Mouse (Mus musculus) cerebellum, adult 9-11 months (tissue): ENCODE data around the gene AU022751.
A peak's percentile ranks its signal among the peaks of the same experiment; 100 is the strongest.

ENCODE experiments used
- DNase-seq: peaks from one replicate; pipeline ENCODE4 v3.0.0; 2022

AU022751 gene

GRCm38 (mm10) chrX:6082954-6083680 lies at the start of gene AU022751:
AU022751 (minus strand) TSS chrX:6083419.
- DNase-seq, result no peak

GRCm38 (mm10) chrX:6091996-6092757 lies 9.0 kb upstream of the AU022751 start:
- peak; percentile 73 for DNase-seq

GRCm38 (mm10) chrX:6091547-6091946 lies 8.3 kb upstream of the AU022751 start:
- DNase-seq, result no peak

GRCm38 (mm10) chrX:6061563-6061962 lies 21.7 kb downstream of the AU022751 start:
- DNase-seq, result no peak

- peak; percentile 23 for DNase-seq
Observed at GRCm38 (mm10) chrX:6047936-6048614, 35.1 kb downstream of the AU022751 start.

GRCm38 (mm10) chrX:6047066-6047935 lies 35.9 kb downstream of the AU022751 start, which contains the start of gene Nudt11:
Nudt11 (plus strand) TSS chrX:6047453.
- peak; percentile 34 for DNase-seq
